Mouse (Mus musculus): ENCODE data around the gene Rae1. TPM values are rescaled to one million over a fixed set of nuclear protein-coding genes. Genes with fewer than 3 reads are reported as not detected.
A peak's percentile ranks its signal among the peaks of the same experiment; 100 is the strongest.

Gene Rae1
- polyA plus RNA-seq, 1 experiment from 2014 or later = 143 TPM

GRCm38 (mm10) chr2:173023371-173023851, 23.5 kb downstream of the Rae1 start:
- Histone ChIP-seq H3K27me3 (ENCODE audit: insufficient read depth, low read length) (peaks cover 9% of the 10 kb centered on the region; the same call in 1 of the 2 replicates), H3K4me1 (ENCODE audit: insufficient read depth, low read length) (peaks cover 57% of the 10 kb centered on the region), H3K4me3 (ENCODE audit: low read length) (peak overlapping the region; percentile 78), H3K36me3 (ENCODE audit: insufficient read depth, low read length) (no peaks in the 10 kb centered on the region), H3K4me2 (replicated peaks; ENCODE audit: low read depth, low read length) (peak overlapping the region; percentile 89), H3K9me3 (ENCODE audit: low read length) (no peaks in the 10 kb centered on the region), H3K9ac (replicated peaks; ENCODE audit: low read length) (peak overlapping the region; percentile 73; the same call in 1 of the 2 replicates), H3K27ac (ENCODE audit: low read length) (no peak overlapping the region)
- WGBS = 82% methylated on average over 7 of the region's 7 CpGs
- no peak for ATAC-seq (ENCODE audit: low FRiP score, low TSS enrichment)

GRCm38 (mm10) chr2:173023966-173024365, 24.0 kb downstream of the Rae1 start:
- 82% methylated on average over 4 of the region's 4 CpGs for WGBS
- H3K4me1 ChIP-seq (ENCODE audit: insufficient read depth, low read length) = peaks cover 52% of the 10 kb centered on the region
- no peak overlapping the region for H3K4me3 ChIP-seq (ENCODE audit: low read length)
- H3K27ac ChIP-seq (ENCODE audit: low read length) = no peak overlapping the region
- no peak overlapping the region for H3K4me2 ChIP-seq (replicated peaks; ENCODE audit: low read depth, low read length)
- H3K9me3 ChIP-seq (ENCODE audit: low read length) = no peaks in the 10 kb centered on the region
- no peak overlapping the region for H3K9ac ChIP-seq (replicated peaks; ENCODE audit: low read length)
- ATAC-seq (ENCODE audit: low FRiP score, low TSS enrichment) = no peak
- H3K27me3 ChIP-seq (ENCODE audit: insufficient read depth, low read length) = peaks cover 9% of the 10 kb centered on the region; the same call in 1 of the 2 replicates
- H3K36me3 ChIP-seq (ENCODE audit: insufficient read depth, low read length) = peaks cover 5% of the 10 kb centered on the region; the same call in 1 of the 2 replicates

- no peak overlapping the region for H3K4me3 ChIP-seq (ENCODE audit: low read length)
- WGBS = 83% methylated on average over 8 of the region's 8 CpGs
- H3K4me1 ChIP-seq (ENCODE audit: insufficient read depth, low read length) = peaks cover 51% of the 10 kb centered on the region
- H3K4me2 ChIP-seq (replicated peaks; ENCODE audit: low read depth, low read length) = no peak overlapping the region
- H3K9ac ChIP-seq (replicated peaks; ENCODE audit: low read length) = no peak overlapping the region
- peaks cover 10% of the 10 kb centered on the region; the same call in 1 of the 2 replicates for H3K36me3 ChIP-seq (ENCODE audit: insufficient read depth, low read length)
- peaks cover 9% of the 10 kb centered on the region; the same call in 1 of the 2 replicates for H3K27me3 ChIP-seq (ENCODE audit: insufficient read depth, low read length)
- no peak overlapping the region for H3K27ac ChIP-seq (ENCODE audit: low read length)
- ATAC-seq (ENCODE audit: low FRiP score, low TSS enrichment) = no peak
- H3K9me3 ChIP-seq (ENCODE audit: low read length) = no peaks in the 10 kb centered on the region
Observed at GRCm38 (mm10) chr2:173024392-173024791, 24.5 kb downstream of the Rae1 start.

GRCm38 (mm10) chr2:173024938-173025337, 25.0 kb downstream of the Rae1 start:
- WGBS = 15% methylated on average over 4 of the region's 4 CpGs
- Histone ChIP-seq H3K36me3 (ENCODE audit: insufficient read depth, low read length) (peaks cover 10% of the 10 kb centered on the region; the same call in 1 of the 2 replicates), H3K27ac (ENCODE audit: low read length) (no peak overlapping the region), H3K4me2 (replicated peaks; ENCODE audit: low read depth, low read length) (no peak overlapping the region), H3K9me3 (ENCODE audit: low read length) (no peaks in the 10 kb centered on the region), H3K9ac (replicated peaks; ENCODE audit: low read length) (0 out of 2 replicates have a peak overlapping the region, but pooled peaks have one; percentile 20), H3K4me1 (ENCODE audit: insufficient read depth, low read length) (peaks cover 48% of the 10 kb centered on the region), H3K27me3 (ENCODE audit: insufficient read depth, low read length) (peaks cover 9% of the 10 kb centered on the region; the same call in 1 of the 2 replicates), H3K4me3 (ENCODE audit: low read length) (no peak overlapping the region)
- ATAC-seq (ENCODE audit: low FRiP score, low TSS enrichment) = no peak

GRCm38 (mm10) chr2:173026286-173026685, 26.4 kb downstream of the Rae1 start:
- Histone ChIP-seq H3K27me3 (ENCODE audit: insufficient read depth, low read length) (peaks cover under 1% of the 10 kb centered on the region; the same call in 1 of the 2 replicates), H3K4me3 (ENCODE audit: low read length) (no peak overlapping the region), H3K36me3 (ENCODE audit: insufficient read depth, low read length) (peaks cover 10% of the 10 kb centered on the region; the same call in 1 of the 2 replicates), H3K9ac (replicated peaks; ENCODE audit: low read length) (no peak overlapping the region), H3K4me1 (ENCODE audit: insufficient read depth, low read length) (peaks cover 38% of the 10 kb centered on the region), H3K27ac (ENCODE audit: low read length) (no peak overlapping the region), H3K4me2 (replicated peaks; ENCODE audit: low read depth, low read length) (no peak overlapping the region), H3K9me3 (ENCODE audit: low read length) (no peaks in the 10 kb centered on the region)
- WGBS = 75% methylated on average over 5 of the region's 5 CpGs
- ATAC-seq (ENCODE audit: low FRiP score, low TSS enrichment) = no peak

GRCm38 (mm10) chr2:173026688-173027131, 26.8 kb downstream of the Rae1 start:
- no peak overlapping the region for H3K27ac ChIP-seq (ENCODE audit: low read length)
- H3K4me3 ChIP-seq (ENCODE audit: low read length) = no peak overlapping the region
- H3K9ac ChIP-seq (replicated peaks; ENCODE audit: low read length) = no peak overlapping the region
- H3K4me2 ChIP-seq (replicated peaks; ENCODE audit: low read depth, low read length) = no peak overlapping the region
- H3K9me3 ChIP-seq (ENCODE audit: low read length) = no peaks in the 10 kb centered on the region
- no peak for ATAC-seq (ENCODE audit: low FRiP score, low TSS enrichment)
- peaks cover 38% of the 10 kb centered on the region for H3K4me1 ChIP-seq (ENCODE audit: insufficient read depth, low read length)
- WGBS = 53% methylated on average over 3 of the region's 3 CpGs
- H3K36me3 ChIP-seq (ENCODE audit: insufficient read depth, low read length) = peaks cover 10% of the 10 kb centered on the region; the same call in 1 of the 2 replicates
- no peaks in the 10 kb centered on the region for H3K27me3 ChIP-seq (ENCODE audit: insufficient read depth, low read length)

- no peak overlapping the region for H3K4me2 ChIP-seq (replicated peaks; ENCODE audit: low read depth, low read length)
- H3K36me3 ChIP-seq (ENCODE audit: insufficient read depth, low read length) = peaks cover 15% of the 10 kb centered on the region; the same call in 1 of the 2 replicates
- H3K27ac ChIP-seq (ENCODE audit: low read length) = no peak overlapping the region
- H3K9me3 ChIP-seq (ENCODE audit: low read length) = no peaks in the 10 kb centered on the region
- H3K27me3 ChIP-seq (ENCODE audit: insufficient read depth, low read length) = no peaks in the 10 kb centered on the region
- WGBS = 85% methylated on average over 6 of the region's 6 CpGs
- H3K9ac ChIP-seq (replicated peaks; ENCODE audit: low read length) = no peak overlapping the region
- peaks cover 38% of the 10 kb centered on the region for H3K4me1 ChIP-seq (ENCODE audit: insufficient read depth, low read length)
- no peak for ATAC-seq (ENCODE audit: low FRiP score, low TSS enrichment)
- no peak overlapping the region for H3K4me3 ChIP-seq (ENCODE audit: low read length)
Observed at GRCm38 (mm10) chr2:173027169-173027823, 27.4 kb downstream of the Rae1 start.

GRCm38 (mm10) chr2:173027824-173028495, 28.0 kb downstream of the Rae1 start:
- Histone ChIP-seq H3K9ac (replicated peaks; ENCODE audit: low read length) (no peak overlapping the region), H3K4me1 (ENCODE audit: insufficient read depth, low read length) (peaks cover 31% of the 10 kb centered on the region), H3K27ac (ENCODE audit: low read length) (no peak overlapping the region), H3K36me3 (ENCODE audit: insufficient read depth, low read length) (peaks cover 16% of the 10 kb centered on the region; the same call in 1 of the 2 replicates), H3K27me3 (ENCODE audit: insufficient read depth, low read length) (no peaks in the 10 kb centered on the region), H3K4me2 (replicated peaks; ENCODE audit: low read depth, low read length) (no peak overlapping the region), H3K9me3 (ENCODE audit: low read length) (no peaks in the 10 kb centered on the region), H3K4me3 (ENCODE audit: low read length) (no peak overlapping the region)
- no peak for ATAC-seq (ENCODE audit: low FRiP score, low TSS enrichment)
- 68% methylated on average over 4 of the region's 4 CpGs for WGBS

GRCm38 (mm10) chr2:173028508-173029031, 28.7 kb downstream of the Rae1 start:
- Histone ChIP-seq H3K9ac (replicated peaks; ENCODE audit: low read length) (no peak overlapping the region), H3K4me3 (ENCODE audit: low read length) (no peak overlapping the region), H3K27me3 (ENCODE audit: insufficient read depth, low read length) (no peaks in the 10 kb centered on the region), H3K9me3 (ENCODE audit: low read length) (no peaks in the 10 kb centered on the region), H3K36me3 (ENCODE audit: insufficient read depth, low read length) (peaks cover 21% of the 10 kb centered on the region; the same call in 1 of the 2 replicates), H3K4me1 (ENCODE audit: insufficient read depth, low read length) (peaks cover 25% of the 10 kb centered on the region), H3K4me2 (replicated peaks; ENCODE audit: low read depth, low read length) (no peak overlapping the region), H3K27ac (ENCODE audit: low read length) (no peak overlapping the region)
- WGBS = 88% methylated on average over 3 of the region's 3 CpGs
- ATAC-seq (ENCODE audit: low FRiP score, low TSS enrichment) = no peak

Measured in kidney, embryonic 16.5 days (tissue).